Mouse (Mus musculus): ENCODE measurements at regions not wholly inside any gene's neighbourhood (a gene's known extent, or its start where the extent isn't known, plus 50 kb on each side); places are given as distances from the start of the nearest gene placed in this dataset.

- no peak for TF ChIP-seq POLR2A (IDR thresholded peaks at IDR 0.05; ENCODE audit: borderline replicate concordance, extremely low read depth, insufficient read depth, insufficient read length, poor library complexity, severe bottlenecking)
- no peak for TF ChIP-seq CTCF (IDR thresholded peaks at IDR 0.05; ENCODE audit: borderline replicate concordance, extremely low read depth, insufficient read depth, insufficient read length)
Observed at GRCm38 (mm10) chr8:46921075-46921474, 65.6 kb upstream of the Enpp6 start.
